Mouse (Mus musculus) forebrain, embryonic 12.5 days (tissue): ENCODE results near the gene Sparc. TPM values are rescaled to one million over a fixed set of nuclear protein-coding genes. Genes with fewer than 3 reads are reported as not detected.

Experiments used
- ATAC-seq: fragments of 200-750 bp; cut with Nextera tagmentation; 2 replicates; pipeline ENCODE4 v1.8.0; 2017; ENCODE audit warnings: moderate TSS enrichment; ENCODE audit not compliant: low FRiP score
- H3K27ac ChIP-seq: fragments of 300-500 bp; sonication (generic); 2 replicates; pipeline ENCODE4 v1.5.1; 2016; ENCODE audit warnings: mild to moderate bottlenecking
- H3K27me3 ChIP-seq: fragments of 300-500 bp; sonication (generic); 2 replicates; pipeline ENCODE4 v1.6.1; 2016; ENCODE audit warnings: mild to moderate bottlenecking
- H3K36me3 ChIP-seq: fragments of 300-500 bp; sonication (generic); replicated peaks from 2 replicates; pipeline ENCODE4 v1.6.1; 2016; ENCODE audit warnings: mild to moderate bottlenecking
- H3K4me1 ChIP-seq: fragments of 300-500 bp; sonication (generic); 2 replicates; pipeline ENCODE4 v1.6.1; 2016
- H3K4me2 ChIP-seq: fragments of 300-500 bp; sonication (generic); 2 replicates; pipeline ENCODE4 v1.6.1; 2016; ENCODE audit warnings: mild to moderate bottlenecking, moderate library complexity
- H3K4me3 ChIP-seq: fragments of 300-500 bp; sonication (generic); replicated peaks from 2 replicates; pipeline ENCODE4 v1.5.1; 2016; ENCODE audit warnings: mild to moderate bottlenecking
- H3K9ac ChIP-seq: fragments of 300-500 bp; sonication (generic); 2 replicates; pipeline ENCODE4 v1.6.1; 2016; ENCODE audit warnings: mild to moderate bottlenecking
- H3K9me3 ChIP-seq: fragments of 300-500 bp; sonication (generic); 2 replicates; pipeline ENCODE4 v1.6.1; 2016
- WGBS: fragments of 180-500 bp; shearing (Covaris S2); methylation state at CpG from one replicate; pipeline ENCODE4 v1.1.7; 2016; 5-methylcytosine and 5-hydroxymethylcytosine counted together
- polyA plus RNA-seq: library from polyadenylated mRNA; unstranded; fragments of >200 nt; fragmentation: Nextera tagmentation; extraction: Ambion mirVana; gene quantifications from 2 replicates; pipeline ENCODE4 v1.2.1, GENCODE M21; 2016

Sparc gene
- polyA plus RNA-seq, 1 experiment from 2014 or later: 395 TPM

GRCm38 (mm10) chr11:55369093-55369471, 53.9 kb downstream of the Sparc start:
- Histone ChIP-seq H3K9ac (no peak overlapping the region), H3K36me3 (no peaks in the 10 kb centered on the region), H3K27me3 (no peaks in the 10 kb centered on the region), H3K4me3 (no peak overlapping the region), H3K27ac (no peak overlapping the region), H3K4me2 (no peak overlapping the region), H3K4me1 (no peaks in the 10 kb centered on the region), H3K9me3 (no peaks in the 10 kb centered on the region)
- 72% methylated on average over 6 of the region's 6 CpGs for WGBS
- no peak for ATAC-seq

- no peak for ATAC-seq
- no peak overlapping the region for H3K4me2 ChIP-seq
- 68% methylated on average over 4 of the region's 4 CpGs for WGBS
- no peaks in the 10 kb centered on the region for H3K36me3 ChIP-seq
- H3K4me1 ChIP-seq: no peaks in the 10 kb centered on the region
- no peaks in the 10 kb centered on the region for H3K9me3 ChIP-seq
- H3K27ac ChIP-seq: no peak overlapping the region
- H3K4me3 ChIP-seq: no peak overlapping the region
- no peak overlapping the region for H3K9ac ChIP-seq
- H3K27me3 ChIP-seq: no peaks in the 10 kb centered on the region
Observed at GRCm38 (mm10) chr11:55368388-55369092, 54.4 kb downstream of the Sparc start.

- no peak for ATAC-seq
- H3K27ac ChIP-seq: no peak overlapping the region
- H3K36me3 ChIP-seq: no peaks in the 10 kb centered on the region
- WGBS: 64% methylated on average over 10 of the region's 10 CpGs
- H3K4me3 ChIP-seq: no peak overlapping the region
- H3K4me1 ChIP-seq: no peaks in the 10 kb centered on the region
- H3K4me2 ChIP-seq: no peak overlapping the region
- no peaks in the 10 kb centered on the region for H3K9me3 ChIP-seq
- H3K9ac ChIP-seq: no peak overlapping the region
- H3K27me3 ChIP-seq: no peaks in the 10 kb centered on the region
Observed at GRCm38 (mm10) chr11:55367783-55368182, 55.2 kb downstream of the Sparc start.

- no peak overlapping the region for H3K9ac ChIP-seq
- no peaks in the 10 kb centered on the region for H3K4me1 ChIP-seq
- H3K4me3 ChIP-seq: no peak overlapping the region
- no peaks in the 10 kb centered on the region for H3K36me3 ChIP-seq
- no peak for ATAC-seq
- H3K9me3 ChIP-seq: no peaks in the 10 kb centered on the region
- H3K27me3 ChIP-seq: no peaks in the 10 kb centered on the region
- H3K27ac ChIP-seq: no peak overlapping the region
- 79% methylated on average over 5 of the region's 5 CpGs for WGBS
- H3K4me2 ChIP-seq: no peak overlapping the region
Observed at GRCm38 (mm10) chr11:55365840-55366239, 57.1 kb downstream of the Sparc start.

GRCm38 (mm10) chr11:55365242-55365641, 57.7 kb downstream of the Sparc start:
- no peak overlapping the region for H3K4me2 ChIP-seq
- WGBS: 48% methylated on average over 4 of the region's 4 CpGs

GRCm38 (mm10) chr11:55364662-55365061, 58.3 kb downstream of the Sparc start:
- no peaks in the 10 kb centered on the region for H3K9me3 ChIP-seq
- H3K4me2 ChIP-seq: no peak overlapping the region
- no peaks in the 10 kb centered on the region for H3K36me3 ChIP-seq
- no peak overlapping the region for H3K4me3 ChIP-seq
- no peak overlapping the region for H3K9ac ChIP-seq
- no peaks in the 10 kb centered on the region for H3K27me3 ChIP-seq
- no peaks in the 10 kb centered on the region for H3K4me1 ChIP-seq
- WGBS: 85% methylated on average over 3 of the region's 3 CpGs
- ATAC-seq: no peak
- H3K27ac ChIP-seq: no peak overlapping the region

More at GRCm38 (mm10) chr11:55365242-55365641, 57.7 kb downstream of the Sparc start:
- ATAC-seq: no peak
- Histone ChIP-seq H3K36me3 (no peaks in the 10 kb centered on the region), H3K9ac (no peak overlapping the region), H3K27me3 (no peaks in the 10 kb centered on the region), H3K27ac (no peak overlapping the region), H3K4me3 (no peak overlapping the region), H3K9me3 (no peaks in the 10 kb centered on the region), H3K4me1 (no peaks in the 10 kb centered on the region)

GRCm38 (mm10) chr11:55358094-55358783, 64.7 kb downstream of the Sparc start:
- no peak overlapping the region for H3K4me3 ChIP-seq
- no peak for ATAC-seq
- WGBS: 85% methylated on average over 15 of the region's 15 CpGs
- no peak overlapping the region for H3K27ac ChIP-seq
- no peaks in the 10 kb centered on the region for H3K4me1 ChIP-seq
- H3K36me3 ChIP-seq: no peaks in the 10 kb centered on the region
- H3K9me3 ChIP-seq: no peaks in the 10 kb centered on the region
- H3K27me3 ChIP-seq: no peaks in the 10 kb centered on the region
- H3K9ac ChIP-seq: no peak overlapping the region
- H3K4me2 ChIP-seq: no peak overlapping the region

- WGBS: 87% methylated on average over 2 of the region's 2 CpGs
- Histone ChIP-seq H3K4me2 (no peak overlapping the region), H3K27ac (no peak overlapping the region), H3K4me3 (no peak overlapping the region), H3K36me3 (no peaks in the 10 kb centered on the region), H3K9ac (no peak overlapping the region), H3K4me1 (no peaks in the 10 kb centered on the region), H3K9me3 (no peaks in the 10 kb centered on the region), H3K27me3 (no peaks in the 10 kb centered on the region)
- ATAC-seq: no peak
Observed at GRCm38 (mm10) chr11:55356846-55357245, 66.1 kb downstream of the Sparc start.

Other genes with a start within 250 kb of the Sparc start
- gene Slc36a2, start 238.1 kb downstream of the Sparc start, polyA plus RNA-seq: not detected in 2 replicates
- 1.2 and 1.3 TPM in 2 replicates for gene Slc36a1, start 218.8 kb downstream of the Sparc start, polyA plus RNA-seq
- 0.01 TPM in 2 replicates for gene Fat2, start 86.6 kb downstream of the Sparc start, polyA plus RNA-seq
- gene Atox1, start 38.1 kb upstream of the Sparc start, polyA plus RNA-seq: 211 TPM in 2 replicates
- gene G3bp1, start 46.5 kb upstream of the Sparc start, polyA plus RNA-seq: 239 and 249 TPM in 2 replicates
- not detected in 2 replicates for gene Glra1, start 185.0 kb upstream of the Sparc start, polyA plus RNA-seq